Mouse (Mus musculus) testis, adult 2 months (tissue): ENCODE results near the gene Gpr137b. TPM values are rescaled to one million over a fixed set of nuclear protein-coding genes. Genes with fewer than 3 reads are reported as not detected.
"Not testable (repeated sequence)": the region's sequence is repeated elsewhere in the genome, so short reads cannot be mapped to it uniquely, and the experiment has no call there.

Experiments used
- H3K27ac ChIP-seq: fragments of 200-500 bp; 2 replicates; pipeline ENCODE4 v1.5.1; 2012; ENCODE audit warnings: low read depth, low read length; ENCODE audit not compliant: control insufficient read depth, insufficient read depth
- H3K27me3 ChIP-seq: fragments of 200-500 bp; 2 replicates; pipeline ENCODE4 v1.6.1; 2012; ENCODE audit warnings: mild to moderate bottlenecking, low read length, moderate library complexity; ENCODE audit not compliant: control insufficient read depth, insufficient read depth
- H3K36me3 ChIP-seq: fragments of 200-500 bp; 2 replicates; pipeline ENCODE4 v1.6.1; 2012; ENCODE audit warnings: mild to moderate bottlenecking, low read length; ENCODE audit not compliant: control insufficient read depth, insufficient read depth
- H3K4me1 ChIP-seq: fragments of 200-500 bp; 2 replicates; pipeline ENCODE4 v1.6.1; 2012; ENCODE audit warnings: low read length; ENCODE audit not compliant: control insufficient read depth, insufficient read depth
- H3K4me3 ChIP-seq: fragments of 200-500 bp; 2 replicates; pipeline ENCODE4 v1.5.1; 2012; ENCODE audit warnings: low read depth, mild to moderate bottlenecking, low read length, moderate library complexity, mixed read lengths; ENCODE audit not compliant: control insufficient read depth
- CTCF ChIP-seq: fragments of 200-500 bp; IDR thresholded peaks from 2 replicates; pipeline ENCODE4 v1.5.1; 2012; ENCODE audit warnings: low read depth, mild to moderate bottlenecking, inconsistent platforms, low read length, moderate library complexity; ENCODE audit not compliant: control insufficient read depth, insufficient read depth, insufficient replicate concordance
- POLR2A ChIP-seq: fragments of 200-500 bp; IDR thresholded peaks from 2 replicates; pipeline ENCODE4 v1.6.1; 2012; ENCODE audit warnings: low read depth, mild to moderate bottlenecking, inconsistent platforms, low read length, moderate library complexity; ENCODE audit not compliant: control insufficient read depth
- polyA plus RNA-seq: library from polyadenylated mRNA; depleted of rRNA; stranded (reverse); fragments of >200 nt; gene quantifications from 2 replicates; pipeline ENCODE4 v1.2.3, GENCODE M21; 2012; rRNA removed

Gpr137b gene
- polyA plus RNA-seq, 1 experiment, result 9.5 TPM

- TF ChIP-seq POLR2A (no peak), CTCF (peak; percentile 48; the same call in 1 of the 2 replicates)
- Histone ChIP-seq H3K36me3 (no peaks in the 10 kb centered on the region), H3K27ac (no peak overlapping the region), H3K4me3 (no peak overlapping the region), H3K27me3 (no peaks in the 10 kb centered on the region), H3K4me1 (no peaks in the 10 kb centered on the region)
Observed at GRCm38 (mm10) chr13:13349288-13349687, 44.5 kb downstream of the Gpr137b start.

DNA sequence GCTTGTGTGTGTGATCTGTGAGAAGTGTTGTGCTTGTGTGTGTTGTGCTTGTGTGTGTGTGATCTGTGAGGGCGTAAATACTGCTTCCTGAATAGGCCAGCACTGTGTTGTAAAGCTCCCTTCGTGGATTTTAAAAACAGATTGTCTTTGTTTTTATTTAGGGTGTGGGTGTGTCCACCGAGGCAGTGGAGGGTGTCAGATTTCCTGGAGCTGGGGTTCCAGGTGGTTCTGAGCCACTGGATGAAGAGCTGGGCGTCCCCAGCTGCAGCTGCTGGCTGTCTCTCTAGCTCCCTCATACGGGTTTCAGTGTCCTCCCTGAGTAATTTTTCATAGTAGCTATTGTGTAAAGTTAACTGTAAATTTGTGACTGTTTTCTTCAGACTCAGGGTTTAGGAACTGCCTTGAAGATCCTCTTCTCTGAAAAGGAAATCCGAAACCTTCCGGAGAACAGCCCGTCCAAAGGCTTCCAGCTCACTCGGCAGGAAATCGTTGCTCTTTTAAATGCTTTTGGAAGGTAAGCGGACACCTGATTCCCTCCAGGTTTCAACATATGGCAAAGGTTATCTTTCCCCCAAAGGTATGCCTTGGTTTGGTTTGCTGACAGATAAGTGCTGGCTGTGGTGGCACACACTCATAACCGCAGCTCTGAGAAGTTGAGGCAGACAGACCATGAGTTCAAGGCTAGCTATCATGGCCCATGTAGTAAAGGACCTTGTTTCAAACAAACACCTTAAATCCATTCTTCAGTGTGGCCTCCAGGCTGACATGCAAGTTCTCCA lies 46.0 kb downstream of the Gpr137b start:
- not testable (repeated sequence) for H3K4me3 ChIP-seq, H3K27me3 ChIP-seq, H3K27ac ChIP-seq, H3K36me3 ChIP-seq, H3K4me1 ChIP-seq

- H3K27ac ChIP-seq, H3K27me3 ChIP-seq, H3K4me1 ChIP-seq, H3K36me3 ChIP-seq, H3K4me3 ChIP-seq: not testable (repeated sequence)
Observed at GRCm38 (mm10) chr13:13337361-13337760, 56.5 kb downstream of the Gpr137b start.

GRCm38 (mm10) chr13:13328876-13329275 lies 64.9 kb downstream of the Gpr137b start:
- no peaks in the 10 kb centered on the region for H3K27me3 ChIP-seq
- no peaks in the 10 kb centered on the region for H3K36me3 ChIP-seq
- no peaks in the 10 kb centered on the region for H3K4me1 ChIP-seq
- no peak overlapping the region for H3K27ac ChIP-seq
- no peak for TF ChIP-seq POLR2A
- peak; percentile 57; the same call in 1 of the 2 replicates for TF ChIP-seq CTCF
- no peak overlapping the region for H3K4me3 ChIP-seq

Other genes with a start within 250 kb of the Gpr137b start
- gene Prl2c5, start 211.3 kb downstream of the Gpr137b start, polyA plus RNA-seq, result not detected in 2 replicates
- gene Nid1, start 43.5 kb upstream of the Gpr137b start, polyA plus RNA-seq, result 14.8 and 16.3 TPM in 2 replicates
- 7.5 and 7.8 TPM in 2 replicates for gene Lyst, start 196.4 kb upstream of the Gpr137b start, polyA plus RNA-seq